Mouse (Mus musculus): Measurements from ENCODE around the gene Gjc1. TPM values are rescaled to one million over a fixed set of nuclear protein-coding genes. Genes with fewer than 3 reads are reported as not detected.
A peak's percentile ranks its signal among the peaks of the same experiment; 100 is the strongest.

Gene Gjc1
- polyA plus RNA-seq, 1 experiment from 2014 or later: 71.5 TPM

- 0 out of 2 replicates have a peak, but pooled peaks have one; percentile 43 for ATAC-seq (ENCODE audit: borderline replicate concordance, extremely low read depth, low FRiP score, low TSS enrichment)
- Histone ChIP-seq H3K27ac (no peak overlapping the region), H3K36me3 (no peaks in the 10 kb centered on the region), H3K4me1 (peaks cover 18% of the 10 kb centered on the region), H3K4me3 (no peak overlapping the region), H3K4me2 (peak overlapping the region; percentile 43), H3K27me3 (no peaks in the 10 kb centered on the region), H3K9me3 (no peaks in the 10 kb centered on the region), H3K9ac (no peak overlapping the region)
- WGBS: 38% methylated on average over 18 of the region's 18 CpGs
Observed at GRCm38 (mm10) chr11:102753591-102754324, 65.7 kb downstream of the Gjc1 start.

- no peak overlapping the region for H3K27ac ChIP-seq
- H3K4me3 ChIP-seq: no peak overlapping the region
- no peak overlapping the region for H3K4me2 ChIP-seq
- WGBS: 61% methylated on average over 13 of the region's 13 CpGs
- no peaks in the 10 kb centered on the region for H3K9me3 ChIP-seq
- no peak for ATAC-seq (ENCODE audit: borderline replicate concordance, extremely low read depth, low FRiP score, low TSS enrichment)
- no peaks in the 10 kb centered on the region for H3K36me3 ChIP-seq
- H3K4me1 ChIP-seq: peaks cover 21% of the 10 kb centered on the region
- H3K27me3 ChIP-seq: no peaks in the 10 kb centered on the region
- no peak overlapping the region for H3K9ac ChIP-seq
Observed at GRCm38 (mm10) chr11:102752896-102753590, 66.5 kb downstream of the Gjc1 start.

- Histone ChIP-seq H3K4me2 (no peak overlapping the region), H3K27ac (no peak overlapping the region), H3K4me3 (no peak overlapping the region), H3K27me3 (no peaks in the 10 kb centered on the region), H3K4me1 (peaks cover 21% of the 10 kb centered on the region), H3K36me3 (no peaks in the 10 kb centered on the region), H3K9ac (no peak overlapping the region), H3K9me3 (no peaks in the 10 kb centered on the region)
- WGBS: 80% methylated on average over 2 of the region's 2 CpGs
- no peak for ATAC-seq (ENCODE audit: borderline replicate concordance, extremely low read depth, low FRiP score, low TSS enrichment)
Observed at GRCm38 (mm10) chr11:102749712-102750111, 69.8 kb downstream of the Gjc1 start.

Other genes with a start within 250 kb of the Gjc1 start
- gene Gm11627, start 240.2 kb downstream of the Gjc1 start, polyA plus RNA-seq (2015; fragmentation: Nextera tagmentation; extraction: Ambion mirVana): 16.1 and 20.3 TPM in 2 replicates
- 35.9 and 38.1 TPM in 2 replicates for gene Fzd2, start 215.3 kb downstream of the Gjc1 start, polyA plus RNA-seq (2015; fragmentation: Nextera tagmentation; extraction: Ambion mirVana)
- 0.20 and 0.24 TPM in 2 replicates for gene Meioc, start 156.0 kb downstream of the Gjc1 start, polyA plus RNA-seq (2015; fragmentation: Nextera tagmentation; extraction: Ambion mirVana)
- gene Ccdc43, start 121.9 kb downstream of the Gjc1 start, polyA plus RNA-seq (2015; fragmentation: Nextera tagmentation; extraction: Ambion mirVana): 47.6 and 49.0 TPM in 2 replicates
- 6.1 and 6.3 TPM in 2 replicates for gene Adam11, start 58.3 kb downstream of the Gjc1 start, polyA plus RNA-seq (2015; fragmentation: Nextera tagmentation; extraction: Ambion mirVana)
- 24.1 and 30.0 TPM in 2 replicates for gene Higd1b, start 16.1 kb upstream of the Gjc1 start, polyA plus RNA-seq (2015; fragmentation: Nextera tagmentation; extraction: Ambion mirVana)
- 207 and 208 TPM in 2 replicates for gene Eftud2, start 61.3 kb upstream of the Gjc1 start, polyA plus RNA-seq (2015; fragmentation: Nextera tagmentation; extraction: Ambion mirVana)
- gene Ccdc103, start 61.5 kb upstream of the Gjc1 start, polyA plus RNA-seq (2015; fragmentation: Nextera tagmentation; extraction: Ambion mirVana): 2.7 and 3.2 TPM in 2 replicates
- gene Fam187a, start 65.5 kb upstream of the Gjc1 start, polyA plus RNA-seq (2015; fragmentation: Nextera tagmentation; extraction: Ambion mirVana): not detected in 2 replicates
- gene Gfap, start 81.2 kb upstream of the Gjc1 start, polyA plus RNA-seq (2015; fragmentation: Nextera tagmentation; extraction: Ambion mirVana): 0.25 and 0.37 TPM in 2 replicates
- gene Kif18b, start 105.4 kb upstream of the Gjc1 start, polyA plus RNA-seq (2015; fragmentation: Nextera tagmentation; extraction: Ambion mirVana): 13.8 and 15.2 TPM in 2 replicates
- gene C1ql1, start 127.0 kb upstream of the Gjc1 start, polyA plus RNA-seq (2015; fragmentation: Nextera tagmentation; extraction: Ambion mirVana): 1.4 and 1.8 TPM in 2 replicates
- 56.8 and 59.9 TPM in 2 replicates for gene Nmt1, start 208.5 kb upstream of the Gjc1 start, polyA plus RNA-seq (2015; fragmentation: Nextera tagmentation; extraction: Ambion mirVana)
- 147 and 150 TPM in 2 replicates for gene Dcakd, start 208.6 kb upstream of the Gjc1 start, polyA plus RNA-seq (2015; fragmentation: Nextera tagmentation; extraction: Ambion mirVana)

Measured in lung, embryonic 15.5 days (tissue).